Mouse (Mus musculus): Measurements from ENCODE around the gene Hcn3. TPM values are rescaled to one million over a fixed set of nuclear protein-coding genes. Genes with fewer than 3 reads are reported as not detected.

Gene Hcn3
- polyA plus RNA-seq, 1 experiment from 2014 or later: 0.61 TPM

GRCm38 (mm10) chr3:89188478-89188875 lies 28.5 kb upstream of the Hcn3 start:
- H3K27me3 ChIP-seq (ENCODE audit: insufficient read depth, low read length): no peaks in the 10 kb centered on the region
- WGBS: 72% methylated on average over 12 of the region's 12 CpGs
- no peaks in the 10 kb centered on the region for H3K9me3 ChIP-seq (ENCODE audit: low read depth, low read length)
- no peak for TF ChIP-seq CTCF (IDR thresholded peaks at IDR 0.05; ENCODE audit: low read depth)
- peaks cover 15% of the 10 kb centered on the region for H3K36me3 ChIP-seq (ENCODE audit: insufficient read depth)
- H3K27ac ChIP-seq (ENCODE audit: low read depth): no peak overlapping the region
- no peak overlapping the region for H3K4me2 ChIP-seq
- DNase-seq (no peak), ATAC-seq (ENCODE audit: insufficient read depth) (no peak)
- no peak overlapping the region for H3K9ac ChIP-seq
- H3K4me3 ChIP-seq (ENCODE audit: low read depth, low read length): no peak overlapping the region
- H3K4me1 ChIP-seq (ENCODE audit: insufficient read depth): 0 out of 2 replicates have a peak, but pooled peaks cover 7% of the 10 kb centered on the region

GRCm38 (mm10) chr3:89187690-89188477 lies 27.9 kb upstream of the Hcn3 start:
- DNase-seq (no peak), ATAC-seq (ENCODE audit: insufficient read depth) (no peak)
- WGBS: 73% methylated on average over 18 of the region's 18 CpGs
- no peak overlapping the region for H3K27ac ChIP-seq (ENCODE audit: low read depth)
- H3K36me3 ChIP-seq (ENCODE audit: insufficient read depth): peaks cover 15% of the 10 kb centered on the region
- H3K9me3 ChIP-seq (ENCODE audit: low read depth, low read length): no peaks in the 10 kb centered on the region
- no peak for TF ChIP-seq CTCF (IDR thresholded peaks at IDR 0.05; ENCODE audit: low read depth)
- no peak overlapping the region for H3K4me2 ChIP-seq
- no peaks in the 10 kb centered on the region for H3K27me3 ChIP-seq (ENCODE audit: insufficient read depth, low read length)
- 0 out of 2 replicates have a peak, but pooled peaks cover 7% of the 10 kb centered on the region for H3K4me1 ChIP-seq (ENCODE audit: insufficient read depth)
- no peak overlapping the region for H3K9ac ChIP-seq
- H3K4me3 ChIP-seq (ENCODE audit: low read depth, low read length): no peak overlapping the region

GRCm38 (mm10) chr3:89187197-89187596 lies 27.2 kb upstream of the Hcn3 start:
- no peak for ATAC-seq (ENCODE audit: insufficient read depth)
- no peak overlapping the region for H3K4me2 ChIP-seq
- DNase-seq: no peak
- H3K4me3 ChIP-seq (ENCODE audit: low read depth, low read length): no peak overlapping the region
- H3K9me3 ChIP-seq (ENCODE audit: low read depth, low read length): no peaks in the 10 kb centered on the region
- 36% methylated on average over 23 of the region's 23 CpGs for WGBS
- H3K27me3 ChIP-seq (ENCODE audit: insufficient read depth, low read length): no peaks in the 10 kb centered on the region
- H3K27ac ChIP-seq (ENCODE audit: low read depth): no peak overlapping the region
- 0 out of 2 replicates have a peak, but pooled peaks cover 7% of the 10 kb centered on the region for H3K4me1 ChIP-seq (ENCODE audit: insufficient read depth)
- peaks cover 19% of the 10 kb centered on the region for H3K36me3 ChIP-seq (ENCODE audit: insufficient read depth)
- H3K9ac ChIP-seq: no peak overlapping the region; the same call in 1 of the 2 replicates
- TF ChIP-seq CTCF (IDR thresholded peaks at IDR 0.05; ENCODE audit: low read depth): no peak

- WGBS: 73% methylated on average over 6 of the region's 6 CpGs
Observed at GRCm38 (mm10) chr3:89183959-89184315, 23.9 kb upstream of the Hcn3 start.

GRCm38 (mm10) chr3:89183058-89183958 lies 23.3 kb upstream of the Hcn3 start, which contains the start of gene Fam189b:
TSS of gene Fam189b (plus strand) at chr3:89183143.
- WGBS: 6% methylated on average over 39 of the region's 39 CpGs
- H3K27ac ChIP-seq (ENCODE audit: low read depth): peak within 1 kb of the TSS; percentile 86
- H3K9me3 ChIP-seq (ENCODE audit: low read depth, low read length): no peaks in the 10 kb centered on the region
- ATAC-seq (ENCODE audit: insufficient read depth) (peak; percentile 97), DNase-seq (peak; percentile 88)
- peak within 1 kb of the TSS; percentile 77 for H3K9ac ChIP-seq
- H3K4me1 ChIP-seq (ENCODE audit: insufficient read depth): peaks cover 9% of the 10 kb centered on the region; the same call in 1 of the 2 replicates
- TF ChIP-seq CTCF (IDR thresholded peaks at IDR 0.05; ENCODE audit: low read depth): peak; percentile 26; the same call in 1 of the 2 replicates
- H3K27me3 ChIP-seq (ENCODE audit: insufficient read depth, low read length): no peaks in the 10 kb centered on the region
- H3K4me3 ChIP-seq (ENCODE audit: low read depth, low read length): peak within 1 kb of the TSS; percentile 64
- peaks cover 44% of the 10 kb centered on the region for H3K36me3 ChIP-seq (ENCODE audit: insufficient read depth)
- peak within 1 kb of the TSS; percentile 96 for H3K4me2 ChIP-seq

More at GRCm38 (mm10) chr3:89183959-89184315, 23.9 kb upstream of the Hcn3 start:
- Histone ChIP-seq H3K9me3 (ENCODE audit: low read depth, low read length) (no peaks in the 10 kb centered on the region), H3K36me3 (ENCODE audit: insufficient read depth) (peaks cover 48% of the 10 kb centered on the region), H3K4me2 (peak overlapping the region; percentile 96), H3K4me1 (ENCODE audit: insufficient read depth) (0 out of 2 replicates have a peak, but pooled peaks cover 7% of the 10 kb centered on the region), H3K9ac (peak overlapping the region; percentile 77), H3K27me3 (ENCODE audit: insufficient read depth, low read length) (no peaks in the 10 kb centered on the region), H3K4me3 (ENCODE audit: low read depth, low read length) (peak overlapping the region; percentile 64), H3K27ac (ENCODE audit: low read depth) (no peak overlapping the region)
- TF ChIP-seq CTCF (IDR thresholded peaks at IDR 0.05; ENCODE audit: low read depth): no peak
- ATAC-seq (ENCODE audit: insufficient read depth) (no peak), DNase-seq (no peak)

GRCm38 (mm10) chr3:89182531-89183057 lies 22.6 kb upstream of the Hcn3 start:
- ATAC-seq (ENCODE audit: insufficient read depth): peak; percentile 23
- no peak overlapping the region for H3K9ac ChIP-seq
- no peaks in the 10 kb centered on the region for H3K27me3 ChIP-seq (ENCODE audit: insufficient read depth, low read length)
- no peak overlapping the region for H3K27ac ChIP-seq (ENCODE audit: low read depth)
- peak overlapping the region; percentile 96 for H3K4me2 ChIP-seq
- no peaks in the 10 kb centered on the region for H3K9me3 ChIP-seq (ENCODE audit: low read depth, low read length)
- peak overlapping the region; percentile 64 for H3K4me3 ChIP-seq (ENCODE audit: low read depth, low read length)
- 41% methylated on average over 7 of the region's 7 CpGs for WGBS
- peaks cover 10% of the 10 kb centered on the region; the same call in 1 of the 2 replicates for H3K4me1 ChIP-seq (ENCODE audit: insufficient read depth)
- peaks cover 41% of the 10 kb centered on the region for H3K36me3 ChIP-seq (ENCODE audit: insufficient read depth)
- DNase-seq: no peak
- no peak for TF ChIP-seq CTCF (IDR thresholded peaks at IDR 0.05; ENCODE audit: low read depth)

All from lung, embryonic 14.5 days (tissue).